Mouse (Mus musculus) layer of hippocampus, adult 9-11 months (tissue): Measurements from ENCODE around the gene Ddx46.
"Not testable (repeated sequence)": the region's sequence is repeated elsewhere in the genome, so short reads cannot be mapped to it uniquely, and the experiment has no call there.

ENCODE experiments used
- DNase-seq: peaks from one replicate; pipeline ENCODE4 v3.0.0; 2022

Gene Ddx46

DNA sequence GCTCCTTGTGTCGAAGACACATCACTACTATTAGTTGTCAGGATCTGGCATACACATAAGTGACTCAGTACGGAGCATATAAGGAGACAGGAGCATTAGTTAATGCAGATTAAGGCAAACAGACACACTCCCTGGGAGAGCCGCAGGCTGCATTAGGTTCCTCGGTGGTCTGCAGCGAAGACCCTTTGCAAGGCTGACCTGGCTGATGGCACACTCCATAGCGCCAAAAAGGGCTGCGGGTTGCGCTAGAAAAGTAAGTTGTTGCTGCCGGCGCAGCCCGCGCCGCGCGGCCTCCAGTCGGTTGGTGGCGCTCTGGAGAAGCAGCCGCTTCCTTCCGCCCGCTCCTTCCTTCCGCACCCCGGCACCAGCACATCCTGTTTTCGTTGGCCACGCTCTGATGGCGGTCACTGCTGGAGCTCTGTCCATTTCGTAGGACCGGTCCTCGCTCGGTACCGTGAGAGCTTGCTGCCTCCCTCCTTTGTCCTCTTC is at the start of gene Ddx46:
Ddx46 (plus strand) TSS at position 389 of the 489 bp plus-strand sequence.
- DNase-seq, result peak; percentile 80

DNA sequence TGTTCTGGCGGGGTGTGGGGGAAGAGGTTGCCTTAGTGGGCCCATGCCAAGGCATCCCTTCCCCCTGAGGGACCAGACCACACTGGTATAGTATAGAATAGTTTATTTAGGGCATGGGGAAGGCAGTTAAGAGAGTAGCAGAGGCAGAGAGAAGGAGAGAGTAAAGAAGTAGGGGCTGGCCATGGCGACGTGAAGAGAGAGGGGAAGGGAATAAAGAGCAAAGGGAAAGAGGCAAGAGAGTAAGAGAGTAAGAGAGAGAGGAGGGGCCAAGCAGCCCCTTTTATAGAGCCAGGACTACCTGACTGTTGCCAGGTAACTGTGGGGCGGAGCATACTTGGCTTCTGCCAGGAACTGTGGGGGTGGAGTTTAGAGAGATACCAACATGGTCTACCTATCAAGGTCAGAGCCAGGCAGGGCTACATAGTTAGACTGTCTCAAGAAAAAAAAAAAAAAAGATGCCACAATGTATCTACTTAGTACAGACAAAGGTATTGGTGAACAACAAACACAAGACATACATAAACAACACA is 42.8 kb upstream of the Ddx46 start:
- no peak for DNase-seq

GRCm38 (mm10) chr13:55592512-55593253 is 42.1 kb upstream of the Ddx46 start:
- peak; percentile 98 for DNase-seq

- DNase-seq, result no peak
Observed at GRCm38 (mm10) chr13:55593254-55593747, 41.5 kb upstream of the Ddx46 start.

DNA sequence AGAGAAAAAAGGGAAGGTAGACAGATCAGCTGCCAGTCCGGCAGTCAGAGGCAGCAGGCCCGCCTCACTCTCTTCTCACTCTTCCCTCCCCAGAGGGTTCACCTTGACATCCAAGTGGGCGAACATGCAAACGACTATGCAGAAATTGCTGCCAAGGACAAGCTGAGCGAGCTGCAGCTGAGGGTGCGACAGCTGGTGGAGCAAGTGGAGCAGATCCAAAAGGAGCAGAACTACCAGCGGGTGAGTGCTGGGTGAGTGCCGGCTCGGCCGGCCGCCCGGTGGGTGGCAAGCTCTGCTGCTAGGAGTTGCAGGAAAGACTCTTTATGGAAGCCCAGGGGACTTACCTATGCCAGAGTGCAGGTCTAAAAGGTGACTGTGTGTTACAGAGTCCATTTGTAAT is 39.5 kb upstream of the Ddx46 start:
- DNase-seq, result peak; percentile 84

GRCm38 (mm10) chr13:55596802-55597201 is 38.0 kb upstream of the Ddx46 start:
- no peak for DNase-seq

DNA sequence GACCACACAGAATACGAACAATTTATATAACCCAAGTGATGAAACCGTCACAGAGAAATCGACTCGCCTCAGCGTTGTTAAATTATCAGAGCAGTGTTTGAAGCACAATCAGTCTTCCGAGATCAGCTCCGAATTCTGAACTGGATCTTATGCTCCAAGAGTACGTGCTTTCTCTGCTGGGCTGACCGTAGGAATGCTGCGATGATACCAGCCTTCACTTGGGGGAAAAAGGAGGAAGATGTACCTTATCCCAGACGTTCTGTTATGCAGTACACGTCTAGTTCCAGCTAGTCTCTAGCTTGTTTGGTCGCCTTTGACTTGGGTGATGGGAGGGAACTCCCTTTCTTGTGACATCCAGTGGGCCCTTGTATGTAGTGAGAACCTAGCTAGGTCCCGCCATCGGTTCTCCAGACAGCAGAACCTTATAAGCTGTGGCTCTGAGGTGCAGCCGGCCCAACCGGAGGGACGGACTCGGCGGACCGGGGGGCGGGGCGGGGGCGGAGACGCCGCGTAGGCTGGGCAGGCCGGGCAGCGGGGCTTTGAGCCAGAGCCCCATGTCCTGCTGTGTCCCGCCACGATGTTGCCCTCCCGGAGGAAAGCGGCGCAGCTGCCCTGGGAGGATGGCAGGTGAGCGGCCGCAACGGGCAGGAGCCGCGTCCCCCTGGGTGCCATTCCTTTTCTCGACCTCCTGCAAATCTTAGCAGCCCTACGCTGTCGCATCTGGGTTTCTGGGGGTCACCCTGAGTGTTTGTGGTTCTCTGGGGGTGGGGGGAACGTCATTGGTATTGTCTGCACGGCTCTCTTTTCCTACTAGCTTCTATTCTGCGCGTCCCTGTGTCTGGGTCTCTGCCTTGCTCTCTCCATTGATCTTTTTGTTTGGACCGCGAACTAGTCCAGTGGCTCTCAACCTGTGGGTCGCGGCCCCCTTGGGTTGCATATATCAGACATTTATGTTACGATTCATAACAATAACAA is 35.0 kb upstream of the Ddx46 start, which contains the start of gene B4galt7:
B4galt7 (plus strand) TSS at position 331 of the 975 bp plus-strand sequence.
- peak; percentile 82 for DNase-seq

DNA sequence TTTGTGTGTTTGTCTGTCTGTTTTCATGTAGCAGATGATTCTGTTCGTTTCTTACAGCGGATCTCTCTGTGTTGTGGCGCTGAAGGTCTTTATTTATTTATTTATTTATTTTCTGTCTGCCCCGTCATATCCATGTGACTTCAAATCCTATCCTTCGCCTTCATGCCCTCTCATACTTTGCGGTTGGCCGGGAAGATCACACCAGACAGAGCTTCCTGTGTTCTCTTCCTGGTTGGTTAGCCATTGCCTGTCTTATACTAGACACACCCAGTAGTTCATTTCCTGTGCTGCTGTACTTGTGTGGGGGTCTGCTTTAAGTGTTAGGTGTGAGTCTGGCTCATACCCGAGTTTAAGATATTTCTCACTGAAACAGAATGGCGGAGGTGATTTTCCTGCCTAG is 34.2 kb upstream of the Ddx46 start:
- DNase-seq, result no peak

- peak; percentile 69 for DNase-seq
Observed at GRCm38 (mm10) chr13:55601611-55602010, 33.2 kb upstream of the Ddx46 start.

DNA sequence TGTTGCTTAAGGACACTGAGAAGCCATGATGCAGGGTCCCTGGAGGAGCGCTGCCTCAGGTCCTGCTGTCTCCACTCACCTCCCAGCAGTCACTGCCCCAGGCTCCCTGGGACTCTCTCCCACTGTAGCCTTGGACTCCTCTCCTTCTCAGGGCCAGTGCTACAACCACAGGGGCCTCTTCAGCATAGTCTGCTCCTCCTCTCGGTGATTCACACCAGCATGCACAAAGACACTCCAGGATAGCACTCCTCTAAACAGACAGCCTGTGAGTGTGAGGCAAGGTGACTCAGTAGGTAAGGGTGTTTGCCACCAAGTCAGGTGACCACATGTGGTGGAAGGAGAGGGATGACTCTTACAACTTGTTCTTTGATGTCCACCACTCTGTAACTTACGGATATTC is 30.2 kb upstream of the Ddx46 start:
- DNase-seq, result no peak

GRCm38 (mm10) chr13:55606899-55607623 is 27.8 kb upstream of the Ddx46 start:
- DNase-seq, result peak; percentile 74

DNA sequence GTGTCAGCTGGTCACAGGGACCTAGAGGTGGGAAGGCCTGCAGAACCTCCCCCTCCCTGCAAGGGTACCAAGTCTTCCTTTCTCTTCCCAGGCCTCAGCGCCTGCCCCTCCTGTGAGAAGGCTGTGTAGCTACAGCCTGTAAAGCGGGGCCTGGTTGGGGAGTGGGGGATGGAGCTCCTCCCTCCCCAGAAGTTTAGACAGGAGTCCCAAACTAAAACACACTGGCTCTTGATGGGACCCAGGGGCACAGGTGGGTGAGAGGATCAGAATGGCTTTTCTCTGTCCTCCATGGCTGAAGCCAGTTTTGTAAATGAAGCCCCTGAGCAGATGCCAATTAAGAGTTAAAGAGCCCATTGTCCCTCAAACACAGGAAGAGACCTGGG is 27.2 kb upstream of the Ddx46 start:
- no peak for DNase-seq

DNA sequence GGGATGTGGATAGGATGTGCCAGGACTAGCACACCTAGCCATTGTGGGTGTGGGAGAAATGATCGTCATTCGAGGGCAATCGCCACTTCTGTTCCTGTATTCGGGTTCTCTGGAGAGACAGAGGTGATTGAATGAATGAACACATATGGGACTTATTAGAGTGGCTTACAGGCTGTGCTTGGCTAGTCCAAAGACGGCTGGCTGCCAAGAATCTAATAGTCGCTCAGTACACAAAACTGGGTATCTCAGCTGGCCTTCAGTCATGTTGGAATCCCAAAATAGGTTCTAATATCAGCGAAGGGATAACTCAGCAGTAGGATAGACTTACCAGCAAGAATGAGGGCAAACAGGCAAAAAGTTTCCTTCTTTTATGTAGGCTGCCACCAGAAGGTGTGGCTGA is 22.8 kb upstream of the Ddx46 start:
- DNase-seq, result no peak

GRCm38 (mm10) chr13:55613471-55613870 is 21.4 kb upstream of the Ddx46 start:
- DNase-seq, result no peak

DNA sequence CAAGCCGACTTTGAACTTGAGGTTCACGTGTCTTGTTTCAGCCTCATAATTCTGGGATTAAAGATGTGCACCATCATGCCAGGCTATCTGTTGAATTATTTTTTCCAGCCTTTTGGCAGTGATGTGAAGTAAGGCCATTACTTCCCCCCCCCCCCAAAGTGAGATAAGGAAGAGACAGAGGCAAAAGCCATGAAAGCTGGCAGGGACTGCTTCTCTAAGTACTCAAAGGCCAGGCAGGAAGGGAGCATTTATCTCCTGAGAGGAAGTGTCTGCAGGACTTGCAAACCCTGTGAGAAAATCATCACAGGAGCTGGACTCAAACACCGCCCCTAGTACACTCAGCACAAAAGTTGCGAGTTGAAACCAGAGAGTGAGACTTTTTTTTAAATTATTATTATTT is 15.5 kb upstream of the Ddx46 start:
- DNase-seq, result no peak

DNA sequence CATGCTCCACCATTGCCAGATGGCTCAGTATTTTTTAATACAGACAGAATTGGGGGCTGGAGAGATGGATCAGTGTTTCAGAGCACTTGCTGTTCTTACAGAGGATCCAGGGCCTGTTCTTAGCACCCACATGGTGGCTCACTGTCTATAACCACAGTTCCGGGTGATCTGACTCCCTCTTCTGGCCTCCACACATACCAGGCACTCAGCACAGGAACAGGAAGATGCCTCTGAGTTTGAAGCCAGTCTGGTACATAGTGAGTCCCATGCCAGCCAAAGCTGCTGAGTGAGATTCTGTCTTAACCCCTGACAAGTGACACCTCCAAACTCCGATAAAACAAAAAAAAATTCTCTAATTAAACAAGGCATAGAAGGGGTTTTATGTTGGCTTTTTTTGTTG is 14.6 kb upstream of the Ddx46 start:
- no peak for DNase-seq

- not testable (repeated sequence) for DNase-seq
Observed at GRCm38 (mm10) chr13:55622156-55622648, 12.6 kb upstream of the Ddx46 start.

GRCm38 (mm10) chr13:55622649-55623541 is 11.9 kb upstream of the Ddx46 start, which contains the start of gene Caml:
TSS of gene Caml (plus strand) at chr13:55623005.
- peak; percentile 90 for DNase-seq

- DNase-seq, result no peak
Observed at GRCm38 (mm10) chr13:55635146-55635571, 332 bp downstream of the Ddx46 start.

- DNase-seq, result peak; percentile 26
Observed at GRCm38 (mm10) chr13:55636185-55636983, 1.6 kb downstream of the Ddx46 start.
